ENCODE assay signal across 7 mouse cellular contexts in genomic region chr4:116220780-116221139, GRCm38 (mm10). TPM values are rescaled to one million over a fixed set of nuclear protein-coding genes. Genes with fewer than 3 reads are reported as not detected.
DNase-seq lines count a peak whose midpoint lies in the region; ATAC-seq and TF ChIP-seq lines count a peak whose summit lies in the region.

No protein-coding gene starts in this region.

- ATAC-seq in lung, embryonic 14.5 days (ENCODE audit: insufficient read depth), result peak; percentile 64; the same call in 1 of the 2 replicates
- ATAC-seq in embryonic facial prominence, embryonic 14.5 days (ENCODE audit: low read depth), result peak; percentile 53
- peak; percentile 36 for ATAC-seq in inflammation-experienced regulatory T-cells, adult 6 months
- no peak for ATAC-seq in midbrain, embryonic 16.5 days

- H3K36me3 ChIP-seq in lung, embryonic 14.5 days (ENCODE audit: insufficient read depth), result no peaks in the 10 kb centered on the region
- H3K36me3 ChIP-seq in embryonic facial prominence, embryonic 14.5 days (ENCODE audit: control insufficient read depth, insufficient read depth, low read length), result no peaks in the 10 kb centered on the region
- H3K36me3 ChIP-seq in midbrain, embryonic 16.5 days (ENCODE audit: control insufficient read depth, insufficient read depth, low read length), result no peaks in the 10 kb centered on the region

- no peak for TF ChIP-seq CTCF in lung, embryonic 14.5 days (IDR thresholded peaks at IDR 0.05; ENCODE audit: low read depth)

- 0 out of 2 replicates have a peak, but pooled peaks cover 7% of the 10 kb centered on the region for H3K4me1 ChIP-seq in lung, embryonic 14.5 days (ENCODE audit: insufficient read depth)
- peaks cover 3% of the 10 kb centered on the region; the same call in 1 of the 2 replicates for H3K4me1 ChIP-seq in embryonic facial prominence, embryonic 14.5 days (ENCODE audit: control insufficient read depth, insufficient read depth, low read length)
- peaks cover 9% of the 10 kb centered on the region for H3K4me1 ChIP-seq in midbrain, embryonic 16.5 days (ENCODE audit: control insufficient read depth, insufficient read depth, low read length)

- H3K4me2 ChIP-seq in lung, embryonic 14.5 days, result peak overlapping the region; percentile 68
- H3K4me2 ChIP-seq in embryonic facial prominence, embryonic 14.5 days (ENCODE audit: low read depth, low read length), result peak overlapping the region; percentile 74
- peak overlapping the region; percentile 50 for H3K4me2 ChIP-seq in midbrain, embryonic 16.5 days (ENCODE audit: low read length)

- peak overlapping the region; percentile 90 for H3K9ac ChIP-seq in lung, embryonic 14.5 days
- peak overlapping the region; percentile 84 for H3K9ac ChIP-seq in embryonic facial prominence, embryonic 14.5 days (ENCODE audit: low read depth, low read length)
- H3K9ac ChIP-seq in midbrain, embryonic 16.5 days (ENCODE audit: low read depth, low read length), result peak overlapping the region; percentile 87

- H3K9me3 ChIP-seq in lung, embryonic 14.5 days (ENCODE audit: low read depth, low read length), result no peaks in the 10 kb centered on the region
- H3K9me3 ChIP-seq in embryonic facial prominence, embryonic 14.5 days (ENCODE audit: control insufficient read depth, low read length), result no peaks in the 10 kb centered on the region
- no peaks in the 10 kb centered on the region for H3K9me3 ChIP-seq in midbrain, embryonic 16.5 days (replicated peaks; ENCODE audit: control insufficient read depth, low read length, poor library complexity, severe bottlenecking)

- peak overlapping the region; percentile 100 for H3K27ac ChIP-seq in lung, embryonic 14.5 days (ENCODE audit: low read depth)
- H3K27ac ChIP-seq in embryonic facial prominence, embryonic 14.5 days (replicated peaks; ENCODE audit: low read depth, low read length), result peak overlapping the region; percentile 99
- peak overlapping the region; percentile 100 for H3K27ac ChIP-seq in midbrain, embryonic 16.5 days (ENCODE audit: low read length)

- H3K27me3 ChIP-seq in lung, embryonic 14.5 days (ENCODE audit: insufficient read depth, low read length), result no peaks in the 10 kb centered on the region
- no peaks in the 10 kb centered on the region for H3K27me3 ChIP-seq in embryonic facial prominence, embryonic 14.5 days (replicated peaks; ENCODE audit: control insufficient read depth, insufficient read depth, low read length)
- no peaks in the 10 kb centered on the region for H3K27me3 ChIP-seq in midbrain, embryonic 16.5 days (ENCODE audit: control insufficient read depth, insufficient read depth, low read depth, low read length)

- DNase-seq in lung, embryonic 14.5 days, result no peak
- DNase-seq in lung, postnatal 25 days (ENCODE audit: low spot score), result no peak
- no peak for DNase-seq in embryonic facial prominence, embryonic 14.5 days (ENCODE audit: low spot score)
- no peak for DNase-seq in left cerebral cortex, adult 11 months (ENCODE audit: low spot score)
- no peak for DNase-seq in kidney, adult 8-10 months

- under 1% methylated on average over 25 of the region's 26 CpGs for WGBS in lung, embryonic 14.5 days
- WGBS in embryonic facial prominence, embryonic 14.5 days, result 1% methylated on average over 18 of the region's 26 CpGs
- under 1% methylated on average over 25 of the region's 26 CpGs for WGBS in midbrain, embryonic 16.5 days

- H3K4me3 ChIP-seq in lung, embryonic 14.5 days (ENCODE audit: low read depth, low read length), result peak overlapping the region; percentile 62
- peak overlapping the region; percentile 67 for H3K4me3 ChIP-seq in embryonic facial prominence, embryonic 14.5 days (ENCODE audit: low read depth, low read length)
- peak overlapping the region; percentile 52 for H3K4me3 ChIP-seq in midbrain, embryonic 16.5 days (ENCODE audit: low read depth, low read length)

RNA-seq across cellular contexts. Expression of gene Pik3r3, which starts 0.7 kb away (rescaled TPM):
- polyA plus RNA-seq in lung, embryonic 14.5 days (2014; fragmentation: Nextera tagmentation; extraction: Ambion mirVana), result 26.4 and 28.7 TPM in 2 replicates
- 15.5 and 17.0 TPM in 2 replicates for polyA plus RNA-seq in embryonic facial prominence, embryonic 14.5 days (2014; fragmentation: Nextera tagmentation; extraction: Ambion mirVana)
- polyA plus RNA-seq in inflammation-experienced regulatory T-cells, adult 6 months (2017; shearing (Covaris generic)), result 1 to 10 TPM; 1.2 to 3.4 (median 2.3) TPM
- 80.5 and 94.2 TPM in 2 replicates for polyA plus RNA-seq in midbrain, embryonic 16.5 days (2015; fragmentation: Nextera tagmentation; extraction: Ambion mirVana)

RNA-seq across cellular contexts. Expression of gene Gm49337, which starts 47.6 kb away (rescaled TPM):
- polyA plus RNA-seq in lung, embryonic 14.5 days (2014; fragmentation: Nextera tagmentation; extraction: Ambion mirVana), result not detected in 2 replicates
- polyA plus RNA-seq in embryonic facial prominence, embryonic 14.5 days (2014; fragmentation: Nextera tagmentation; extraction: Ambion mirVana), result not detected in 2 replicates
- polyA plus RNA-seq in inflammation-experienced regulatory T-cells, adult 6 months (2017; shearing (Covaris generic)), result not detected
- polyA plus RNA-seq in midbrain, embryonic 16.5 days (2015; fragmentation: Nextera tagmentation; extraction: Ambion mirVana), result not detected in 2 replicates

RNA-seq across cellular contexts. Expression of gene 1700042G07Rik, which starts 47.6 kb away (rescaled TPM):
- not detected in 2 replicates for polyA plus RNA-seq in lung, embryonic 14.5 days (2014; fragmentation: Nextera tagmentation; extraction: Ambion mirVana)
- not detected in 2 replicates for polyA plus RNA-seq in embryonic facial prominence, embryonic 14.5 days (2014; fragmentation: Nextera tagmentation; extraction: Ambion mirVana)
- not detected for polyA plus RNA-seq in inflammation-experienced regulatory T-cells, adult 6 months (2017; shearing (Covaris generic))
- polyA plus RNA-seq in midbrain, embryonic 16.5 days (2015; fragmentation: Nextera tagmentation; extraction: Ambion mirVana), result not detected in 2 replicates

RNA-seq across cellular contexts. Expression of gene Tspan1, which starts 53.4 kb away (rescaled TPM):
- 7.0 and 7.5 TPM in 2 replicates for polyA plus RNA-seq in lung, embryonic 14.5 days (2014; fragmentation: Nextera tagmentation; extraction: Ambion mirVana)
- 1.7 and 4.0 TPM in 2 replicates for polyA plus RNA-seq in embryonic facial prominence, embryonic 14.5 days (2014; fragmentation: Nextera tagmentation; extraction: Ambion mirVana)
- polyA plus RNA-seq in inflammation-experienced regulatory T-cells, adult 6 months (2017; shearing (Covaris generic)), result not detected
- polyA plus RNA-seq in midbrain, embryonic 16.5 days (2015; fragmentation: Nextera tagmentation; extraction: Ambion mirVana), result not detected in 2 replicates
